Mouse (Mus musculus) megakaryocyte-erythroid progenitor cell, adult 5-6 weeks (primary cell): ENCODE data around the gene Sema5a. TPM values are rescaled to one million over a fixed set of nuclear protein-coding genes. Genes with fewer than 3 reads are reported as not detected.

Experiments
- ATAC-seq: replicated peaks from 2 replicates; pipeline ENCODE4 v1.8.0; 2016; ENCODE audit warnings: mild to moderate bottlenecking, inconsistent platforms; ENCODE audit not compliant: severe bottlenecking, poor library complexity, low FRiP score, low TSS enrichment
- total RNA-seq, 2 experiments: library from RNA; stranded (forward) in 1 of 2; stranded (reverse) in 1 of 2; fragments of 200-1000, 215-1000 nt in 1 of 2; fragments of >200 nt in 1 of 2; fragmentation: Nextera tagmentation in 1 of 2; gene quantifications; 2 replicates each; pipeline ENCODE4 v1.2.3; 2014 to 2017

Gene Sema5a
- total RNA-seq, 2 experiments from 2014 or later = not detected

DNA sequence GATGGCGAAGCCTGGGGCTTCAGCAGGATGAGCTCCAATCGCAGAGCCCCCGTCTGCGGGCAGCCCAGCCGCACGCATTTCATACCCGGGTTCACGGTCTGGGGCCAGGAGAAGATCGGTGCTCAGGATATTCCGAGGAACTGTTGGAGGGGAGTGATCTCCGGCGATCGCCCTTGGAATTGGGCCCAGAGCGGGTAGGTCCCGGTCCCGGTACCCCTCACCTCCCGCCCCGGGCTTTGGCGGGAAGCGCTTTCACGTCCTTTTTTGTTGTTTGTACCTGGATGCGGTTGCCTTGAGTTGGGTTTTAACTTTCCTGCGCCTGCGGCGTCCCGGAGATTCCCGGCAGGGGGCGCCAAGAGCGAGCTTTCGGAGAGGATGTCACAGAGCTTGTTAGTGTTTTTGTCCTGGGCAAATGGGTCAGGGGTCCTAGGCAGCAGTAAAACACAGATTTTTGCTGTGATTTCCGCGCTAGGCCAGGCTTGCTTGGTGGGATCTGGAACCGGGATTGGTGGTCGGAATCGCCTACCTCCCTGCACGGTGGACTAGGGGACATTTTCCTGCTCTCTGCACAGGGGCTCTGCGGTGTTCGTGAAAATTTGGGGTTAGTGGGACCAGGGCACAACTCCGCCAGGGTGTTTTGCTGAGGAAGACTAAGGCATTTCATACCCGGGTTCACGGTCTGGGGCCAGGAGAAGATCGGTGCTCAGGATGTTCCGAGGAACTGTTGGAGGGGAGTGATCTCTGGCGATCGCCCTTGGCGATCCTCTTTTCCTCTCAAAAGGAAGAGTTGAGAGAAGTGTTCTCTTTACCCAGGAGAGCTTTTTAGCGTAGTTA is 1.4 kb downstream of the Sema5a start:
- ATAC-seq = no peak

DNA sequence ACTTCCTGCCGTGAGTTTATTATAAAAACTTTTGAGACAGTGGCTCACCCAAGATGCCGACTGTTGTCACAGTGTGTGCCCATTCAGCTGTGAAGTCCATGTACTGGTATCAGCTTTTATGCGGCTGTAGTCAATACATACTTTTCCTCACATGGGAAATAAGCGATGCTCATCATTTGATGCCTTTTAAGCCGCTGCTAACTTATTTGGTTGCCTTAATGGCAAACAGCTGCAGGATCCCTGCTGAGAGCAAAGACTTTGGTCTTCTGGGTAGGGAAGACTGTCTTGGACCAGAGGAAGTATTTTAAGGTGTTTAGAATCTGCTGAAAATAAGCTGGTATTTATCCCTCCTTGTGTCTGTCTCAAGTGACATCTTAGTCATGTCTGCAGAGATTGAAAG is 2.7 kb downstream of the Sema5a start:
- ATAC-seq = no peak

DNA sequence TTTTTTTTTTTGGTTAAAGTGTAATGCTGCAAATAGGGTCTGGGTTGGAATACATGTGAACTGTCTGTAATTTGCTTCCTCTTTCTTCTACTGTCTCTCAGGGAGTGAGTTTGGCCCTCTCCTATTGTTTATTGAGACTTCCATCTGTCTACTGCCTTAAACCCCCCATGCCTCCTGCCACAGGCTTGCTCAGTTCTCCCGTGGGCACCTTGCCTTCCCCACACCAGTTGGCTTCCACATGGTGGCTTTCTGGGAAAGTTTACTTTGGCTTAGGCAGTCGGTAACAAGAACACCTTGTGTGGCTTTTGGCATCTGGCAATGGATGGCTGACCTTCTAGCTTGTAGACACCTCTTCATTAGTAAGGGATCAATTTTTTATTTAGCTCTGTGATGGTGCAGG is 10.2 kb downstream of the Sema5a start:
- ATAC-seq = no peak

DNA sequence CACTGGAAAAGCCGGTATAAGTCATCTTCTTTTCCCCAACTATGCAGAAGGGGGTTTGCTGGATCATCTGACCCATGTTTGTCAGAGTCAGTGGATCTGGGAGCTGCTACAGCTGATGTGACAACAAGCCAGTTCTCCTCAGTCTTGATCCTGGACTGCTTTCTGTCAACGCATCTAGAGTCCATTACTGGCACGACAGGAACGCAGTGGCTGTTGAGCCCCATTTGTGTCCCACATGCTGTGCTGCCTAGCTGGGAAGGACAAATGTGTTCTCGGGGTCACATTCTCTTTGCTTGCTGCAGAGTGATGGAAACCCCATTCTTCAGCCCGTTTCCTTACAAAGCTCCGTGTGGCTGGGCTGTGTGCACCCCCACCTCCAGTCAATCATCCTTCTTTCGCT is 12.7 kb downstream of the Sema5a start:
- ATAC-seq = no peak

DNA sequence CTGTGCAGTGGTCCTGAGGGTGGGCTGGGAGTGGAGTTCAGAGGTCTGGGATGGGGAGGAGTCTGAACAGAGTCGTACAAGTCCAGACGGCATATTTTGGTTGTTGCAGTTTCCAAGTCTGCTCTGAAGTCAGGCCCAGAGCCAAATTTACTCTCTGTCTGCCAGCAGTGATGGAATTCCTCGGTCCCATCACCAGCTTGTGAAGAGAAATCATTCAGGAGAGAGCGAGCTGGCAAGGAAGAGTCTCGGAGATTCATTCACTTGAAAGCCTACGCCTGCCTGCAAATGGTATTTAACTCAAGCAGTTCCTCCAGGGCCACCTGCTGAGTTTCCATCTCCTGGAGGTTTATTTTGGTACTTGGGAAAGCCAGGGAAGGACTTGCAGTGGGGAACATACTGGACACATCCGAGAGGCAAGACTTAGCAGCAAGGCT is 13.3 kb downstream of the Sema5a start:
- no peak for ATAC-seq

DNA sequence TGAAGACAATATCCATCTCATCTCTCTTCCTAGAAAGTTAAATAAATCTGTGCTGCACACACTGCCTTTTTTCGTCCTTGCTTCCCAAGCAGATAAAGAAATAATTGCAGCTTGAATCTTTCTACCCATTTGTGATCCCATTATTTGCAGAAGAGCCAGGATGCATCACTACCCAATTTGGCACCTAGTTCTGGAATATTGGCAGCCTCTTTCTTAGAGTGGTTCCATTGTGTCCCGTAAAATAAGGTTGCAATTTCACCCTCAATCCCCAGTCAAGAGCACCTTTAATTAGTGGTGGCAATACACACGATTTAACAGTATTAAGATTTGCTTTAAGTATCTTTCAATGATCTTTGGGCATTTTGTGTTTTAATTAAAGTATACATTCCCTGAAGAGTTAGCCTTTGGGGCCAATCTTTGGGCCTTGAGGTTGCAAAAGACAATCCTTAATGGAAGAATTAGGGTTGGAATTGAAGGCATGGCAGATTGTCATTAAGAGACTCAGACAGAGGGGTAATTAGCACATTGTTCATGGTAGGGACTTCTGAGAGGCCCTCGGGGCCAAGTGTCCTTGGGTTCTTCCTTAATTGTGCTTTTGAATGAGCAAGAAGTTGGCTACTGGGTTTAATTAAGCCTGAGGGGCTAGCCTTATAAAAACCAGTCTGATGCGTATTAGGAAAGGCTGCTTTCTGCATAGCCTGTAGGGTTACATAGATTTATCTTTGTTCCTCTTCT is 14.9 kb downstream of the Sema5a start:
- no peak for ATAC-seq

DNA sequence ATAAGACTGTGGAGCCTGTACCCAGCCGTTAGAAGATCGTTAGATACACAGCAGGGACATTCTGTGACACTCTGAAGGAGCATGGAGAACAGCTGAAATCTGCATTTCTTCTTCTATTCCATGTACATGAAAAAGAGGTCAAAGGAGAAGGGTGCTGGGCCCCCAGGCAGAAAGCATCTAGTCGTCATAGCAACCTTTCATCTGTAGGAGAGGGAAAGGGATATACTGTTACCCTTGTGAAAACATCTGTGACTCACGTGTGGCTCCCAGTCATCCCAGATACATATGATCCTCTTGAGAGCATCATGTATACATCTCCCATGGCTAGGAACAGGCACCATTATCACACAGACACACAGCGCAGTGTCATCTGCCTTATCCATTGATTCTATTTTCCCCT is 16.3 kb downstream of the Sema5a start:
- ATAC-seq = no peak

DNA sequence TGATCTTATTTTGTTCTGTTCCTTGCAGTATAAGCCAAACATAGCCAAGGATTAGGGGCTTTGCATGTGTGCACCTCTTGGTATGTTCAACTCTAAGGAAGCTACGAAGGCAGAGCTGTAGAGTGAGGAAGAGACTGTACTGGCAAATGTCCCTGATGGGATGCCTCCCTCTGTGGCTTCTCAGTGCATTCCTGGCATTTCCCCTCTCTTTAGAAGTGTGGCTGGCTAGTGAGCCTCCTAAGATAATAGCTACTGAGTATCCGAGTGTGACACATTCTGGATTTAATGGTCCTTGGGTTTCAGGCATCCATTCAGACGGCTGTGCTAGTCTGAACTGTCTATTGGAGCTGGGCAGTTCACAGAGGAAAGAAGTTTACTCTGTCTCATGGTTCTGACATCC is 19.0 kb downstream of the Sema5a start:
- no peak for ATAC-seq

DNA sequence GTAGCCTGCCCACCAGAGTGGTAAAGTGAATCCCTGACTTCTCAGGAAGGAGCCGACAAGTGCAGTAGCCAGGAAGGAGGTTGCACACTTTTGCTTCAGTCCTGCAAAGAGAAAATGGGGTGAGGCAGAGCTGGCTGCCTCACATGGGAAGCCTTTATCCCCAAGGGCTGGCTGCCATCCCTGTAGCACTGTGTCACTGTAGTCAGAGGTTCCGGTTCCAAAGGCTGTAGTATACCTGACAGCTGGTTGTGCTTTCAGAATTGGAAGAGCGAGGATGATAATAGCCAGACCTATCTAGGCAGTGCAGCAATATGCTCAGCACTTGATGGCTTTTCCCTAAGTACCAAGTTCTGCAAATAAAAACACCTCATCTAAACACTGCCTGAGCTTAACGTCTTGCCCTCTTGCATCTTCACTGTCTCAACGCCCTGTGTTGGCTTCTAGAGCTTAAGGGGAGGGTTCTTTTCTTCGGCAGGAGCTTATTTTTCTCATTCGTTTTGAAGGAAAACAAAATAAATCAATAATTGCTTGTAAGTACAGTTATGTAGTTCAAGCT is 20.3 kb downstream of the Sema5a start:
- no peak for ATAC-seq

DNA sequence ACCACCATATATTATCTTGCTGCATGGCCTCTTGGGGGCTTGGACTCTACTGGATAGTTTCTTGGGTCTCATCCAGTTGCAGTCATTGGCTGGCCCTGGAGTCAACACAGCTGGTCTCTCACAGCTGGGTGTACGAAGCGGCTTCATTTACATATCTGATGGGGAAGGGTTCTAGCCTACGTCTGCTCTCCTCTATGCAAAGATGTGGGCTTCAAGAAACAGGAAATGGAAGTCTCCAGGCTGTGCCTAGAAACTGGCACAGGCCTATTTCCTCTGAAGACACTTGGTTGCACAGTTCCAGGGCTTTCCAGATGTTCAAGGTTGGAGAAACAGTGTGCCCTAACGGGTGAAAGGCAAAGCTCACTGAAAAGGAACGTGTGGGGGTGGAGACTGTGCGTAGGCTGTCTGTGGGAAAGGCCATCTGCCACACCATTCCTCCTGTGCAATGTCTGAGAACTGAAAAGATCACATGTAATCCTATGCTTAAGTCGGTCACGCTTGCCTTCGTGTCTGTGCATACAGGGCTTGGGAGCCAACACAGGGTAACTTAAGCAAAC is 20.8 kb downstream of the Sema5a start:
- ATAC-seq = no peak

DNA sequence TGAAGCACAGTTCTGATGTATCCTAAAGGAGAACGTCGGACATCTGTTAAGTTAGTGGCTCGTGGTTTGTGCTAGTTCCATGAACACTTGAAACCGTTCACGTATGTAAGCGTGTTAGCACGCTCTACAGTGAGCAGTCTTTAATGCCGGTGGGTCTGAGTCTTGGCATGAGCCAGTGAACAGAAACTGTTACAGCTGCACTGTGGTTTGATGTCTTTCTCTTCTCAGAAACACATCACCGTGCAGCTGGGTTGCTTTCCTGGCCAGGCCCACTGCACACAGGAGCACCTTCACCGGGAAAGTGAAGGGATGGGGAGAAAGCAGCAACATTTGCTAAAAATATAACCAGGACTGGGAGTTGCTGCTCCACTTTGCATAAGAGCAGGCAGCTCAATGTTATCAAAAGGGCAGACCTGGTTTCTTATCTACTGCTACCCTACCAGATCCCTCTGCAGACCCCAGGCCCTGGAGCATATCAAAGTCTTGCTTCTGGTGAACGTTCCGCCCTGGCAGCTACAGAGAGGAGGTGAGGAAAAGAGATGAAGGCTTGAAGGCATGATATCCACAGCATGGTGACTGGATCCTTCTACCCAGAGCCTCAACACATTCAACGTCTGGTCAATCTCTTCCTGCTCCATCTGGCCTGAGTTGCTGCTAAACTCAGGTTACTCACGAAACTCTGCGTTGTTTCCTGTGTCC is 21.7 kb downstream of the Sema5a start:
- ATAC-seq = no peak

DNA sequence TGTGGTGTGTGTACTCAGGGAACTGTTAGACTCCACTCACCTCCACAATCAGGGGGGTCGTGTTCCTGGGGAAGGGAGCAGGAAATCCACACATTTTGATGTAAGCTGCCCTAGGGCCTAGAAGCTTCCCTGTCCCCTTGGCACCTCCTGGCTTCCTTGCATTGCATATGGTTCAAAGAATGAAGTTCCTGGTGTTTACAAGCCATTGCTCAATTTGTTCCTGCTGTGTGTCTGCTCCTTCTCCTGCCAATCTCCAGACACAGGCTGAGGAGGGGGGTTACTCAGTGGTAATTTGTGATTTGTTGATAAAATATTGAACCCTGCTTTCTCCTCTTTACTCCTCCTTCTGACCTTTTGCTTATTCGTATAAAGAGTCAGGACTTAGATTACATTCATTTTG is 25.5 kb downstream of the Sema5a start:
- ATAC-seq = no peak

DNA sequence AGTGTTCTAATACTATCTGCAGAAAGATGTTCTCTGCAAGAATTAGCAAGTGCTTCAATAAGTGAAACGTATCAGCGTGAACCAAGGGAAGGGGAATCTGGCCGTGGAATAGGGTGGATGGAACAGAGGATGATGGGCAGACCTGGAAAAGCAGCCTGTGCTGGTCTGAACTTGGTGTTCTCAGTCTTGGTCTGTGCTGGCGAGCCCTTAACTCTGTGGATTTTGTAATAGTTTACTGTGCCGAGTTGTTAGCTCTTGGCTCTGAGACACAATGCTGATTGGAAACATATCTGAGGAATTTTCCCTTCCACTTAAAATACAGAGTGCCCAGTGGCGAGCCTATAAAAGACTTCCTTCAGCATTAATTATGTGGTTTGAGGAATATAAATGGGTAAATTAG is 29.3 kb downstream of the Sema5a start:
- no peak for ATAC-seq

DNA sequence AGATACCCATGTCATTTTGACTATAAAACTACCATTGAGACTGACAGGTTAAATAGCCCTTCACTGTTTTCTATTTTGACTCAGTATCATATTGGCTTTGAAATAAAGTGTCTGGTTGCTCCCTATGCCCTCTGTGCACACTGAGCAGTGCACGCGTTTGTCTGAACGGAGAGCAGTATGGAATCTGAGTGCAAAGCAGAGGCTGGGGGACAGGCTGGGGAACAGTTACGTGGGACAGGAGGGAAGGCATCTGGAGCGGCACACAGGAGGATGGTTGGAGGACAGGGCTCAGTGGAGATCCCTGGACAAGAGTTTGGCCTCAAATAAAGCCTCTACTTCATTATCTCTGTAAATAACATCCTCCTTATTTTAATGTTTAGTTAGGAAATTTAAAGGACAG is 30.4 kb downstream of the Sema5a start:
- ATAC-seq = no peak

DNA sequence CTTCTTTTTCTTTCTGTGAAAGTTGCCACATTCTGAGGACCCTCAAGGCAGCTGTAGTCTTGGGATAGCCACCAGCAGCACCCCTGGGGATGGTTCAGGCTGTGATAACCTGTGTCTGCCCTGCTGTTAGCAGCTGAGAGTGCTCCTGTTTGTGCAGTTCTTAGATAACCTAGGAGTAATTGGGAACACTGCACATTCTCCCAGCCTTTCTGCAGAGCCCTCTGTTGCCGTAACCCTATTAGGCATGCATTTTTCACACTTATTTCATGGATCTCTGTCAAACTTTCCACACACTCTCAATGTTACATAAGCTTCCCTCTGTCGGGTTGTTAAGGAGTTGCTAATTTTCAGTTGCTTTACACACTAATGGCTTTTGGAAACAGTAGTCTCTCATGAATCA is 34.0 kb downstream of the Sema5a start:
- no peak for ATAC-seq

DNA sequence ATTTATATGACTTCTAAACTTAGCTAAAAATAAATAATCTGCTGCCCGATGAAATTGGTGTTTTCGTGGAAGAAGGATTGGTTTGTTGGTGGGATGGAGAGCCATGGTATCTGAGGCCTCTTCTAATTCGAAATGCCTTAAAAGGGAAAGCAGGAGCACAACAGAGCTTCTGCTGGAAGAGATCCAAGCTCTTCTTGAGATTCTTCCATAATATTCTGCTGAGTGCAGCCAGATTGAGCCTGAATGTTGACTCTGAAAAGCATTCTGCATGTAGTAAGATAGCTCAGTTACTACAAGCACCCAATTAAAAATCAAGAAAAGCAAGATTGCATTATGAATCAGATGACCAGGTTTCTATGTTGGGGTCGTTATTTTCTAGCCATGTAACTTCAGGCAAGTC is 36.8 kb downstream of the Sema5a start:
- ATAC-seq = no peak

DNA sequence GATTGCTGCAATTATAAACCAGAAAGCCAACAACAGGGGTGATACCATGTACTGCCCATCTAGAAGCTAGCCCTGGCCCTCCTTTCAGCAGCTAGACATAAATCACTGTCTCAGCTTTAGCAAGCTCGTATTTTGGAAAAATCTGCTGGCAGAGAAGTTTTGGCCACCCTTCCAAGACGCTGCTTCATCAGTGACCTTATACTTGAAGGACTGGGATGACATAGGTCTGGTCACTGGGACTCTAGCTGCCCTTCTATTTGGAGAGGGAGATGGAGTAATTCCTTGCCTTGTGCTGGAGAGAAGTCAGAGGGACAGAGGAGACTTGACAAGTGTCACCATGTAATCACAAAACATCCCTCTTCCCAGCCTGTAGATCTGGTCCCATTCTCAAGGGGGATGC is 40.1 kb downstream of the Sema5a start:
- ATAC-seq = no peak

DNA sequence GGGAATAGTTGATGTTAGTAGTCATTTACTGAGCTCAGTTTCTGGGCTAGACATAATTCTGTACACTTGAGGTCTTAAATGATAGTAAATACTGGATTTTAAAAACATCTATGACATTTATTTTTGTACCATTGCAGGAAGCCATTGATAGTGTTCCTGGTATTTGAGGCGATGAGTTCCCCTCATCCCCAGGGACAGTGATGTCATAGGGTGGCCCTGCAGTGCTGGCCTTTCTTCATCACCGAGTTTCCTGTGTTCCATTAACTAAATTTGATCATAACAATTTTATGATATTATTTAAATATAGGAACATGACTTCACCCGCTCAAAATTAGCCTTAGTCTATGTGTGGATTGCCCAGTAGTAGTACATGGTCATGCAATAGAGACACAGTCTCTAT is 41.7 kb downstream of the Sema5a start:
- ATAC-seq = no peak

DNA sequence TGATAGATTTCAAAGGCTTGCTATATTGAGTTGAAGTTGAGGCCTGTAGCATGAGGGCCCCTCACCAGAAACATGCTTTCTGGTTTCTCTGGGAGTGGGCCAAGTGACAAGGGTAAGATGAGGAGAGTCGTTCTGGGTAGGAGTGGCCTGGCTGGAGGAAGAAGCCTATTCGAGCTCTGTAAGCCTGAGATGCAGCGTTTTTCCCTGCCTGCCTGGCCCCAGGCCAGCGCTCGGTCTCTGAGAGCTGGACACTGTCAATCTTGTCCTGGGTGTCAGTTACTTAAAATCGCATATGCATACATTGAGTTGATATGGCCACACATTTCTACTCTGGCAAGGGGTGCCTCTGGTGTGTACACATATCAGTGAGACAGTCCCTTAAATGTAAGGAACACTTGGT is 43.9 kb downstream of the Sema5a start:
- no peak for ATAC-seq

DNA sequence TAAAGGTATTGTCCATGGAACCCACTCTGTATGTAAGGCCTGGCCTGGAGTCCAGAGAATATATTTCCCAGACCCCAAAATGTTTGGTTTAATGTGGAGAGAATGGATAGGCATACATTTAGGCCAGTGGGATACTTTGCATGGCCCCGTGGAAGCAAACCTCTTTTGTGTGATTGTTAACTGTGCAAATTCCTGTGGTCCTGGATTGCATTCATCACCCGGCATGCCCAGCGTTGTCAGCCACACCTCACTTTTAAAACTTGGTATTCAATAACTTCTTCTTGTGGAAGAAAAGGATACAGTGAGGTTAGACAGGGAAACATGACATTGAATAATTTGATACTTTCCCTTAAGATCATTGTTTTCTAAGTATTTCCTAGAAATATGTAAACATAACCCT is 46.4 kb downstream of the Sema5a start:
- ATAC-seq = no peak
